Mouse (Mus musculus): ENCODE measurements at regions not wholly inside any gene's neighbourhood (a gene's known extent, or its start where the extent isn't known, plus 50 kb on each side); places are given as distances from the start of the nearest gene placed in this dataset.

DNA sequence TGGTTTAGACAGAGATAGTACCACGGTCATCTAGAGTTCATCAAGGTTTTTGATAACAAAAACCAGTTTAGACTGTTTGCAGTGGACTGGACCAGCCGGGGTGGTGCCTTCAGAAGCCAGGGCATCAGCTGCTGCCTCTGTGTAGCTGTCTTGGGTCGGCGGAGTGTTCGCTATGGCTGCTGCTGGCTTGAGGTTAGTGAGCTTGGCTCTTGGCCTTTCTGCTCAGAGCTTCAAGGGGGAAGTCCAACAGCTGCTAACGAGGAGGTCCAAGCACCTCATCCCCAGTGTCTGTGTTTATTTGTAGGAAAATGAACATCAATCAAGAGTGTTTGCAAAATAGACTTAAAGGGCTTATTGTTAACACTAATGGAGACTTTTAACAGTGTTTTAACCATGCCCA lies 198.2 kb downstream of the Cxcl12 start:
- Histone ChIP-seq H3K4me3 (ENCODE audit: low read depth, low read length) (no peak overlapping the region), H3K4me1 (ENCODE audit: insufficient read depth, low read length) (no peaks in the 10 kb centered on the region), H3K27ac (ENCODE audit: low read depth, low read length) (no peak overlapping the region), H3K4me2 (ENCODE audit: low read depth, low read length, poor library complexity, severe bottlenecking) (no peak overlapping the region), H3K9ac (replicated peaks; ENCODE audit: low read length, poor library complexity, severe bottlenecking) (no peak overlapping the region), H3K36me3 (ENCODE audit: insufficient read depth, low read length) (no peaks in the 10 kb centered on the region), H3K9me3 (ENCODE audit: low read length) (no peaks in the 10 kb centered on the region), H3K27me3 (ENCODE audit: insufficient read depth, low read length) (no peaks in the 10 kb centered on the region)
- ATAC-seq (ENCODE audit: low FRiP score), result no peak
- no peak for DNase-seq (ENCODE audit: low spot score)
- 89% methylated on average over 6 of the region's 6 CpGs for WGBS
- TF ChIP-seq CTCF (IDR thresholded peaks at IDR 0.05), result no peak

DNA sequence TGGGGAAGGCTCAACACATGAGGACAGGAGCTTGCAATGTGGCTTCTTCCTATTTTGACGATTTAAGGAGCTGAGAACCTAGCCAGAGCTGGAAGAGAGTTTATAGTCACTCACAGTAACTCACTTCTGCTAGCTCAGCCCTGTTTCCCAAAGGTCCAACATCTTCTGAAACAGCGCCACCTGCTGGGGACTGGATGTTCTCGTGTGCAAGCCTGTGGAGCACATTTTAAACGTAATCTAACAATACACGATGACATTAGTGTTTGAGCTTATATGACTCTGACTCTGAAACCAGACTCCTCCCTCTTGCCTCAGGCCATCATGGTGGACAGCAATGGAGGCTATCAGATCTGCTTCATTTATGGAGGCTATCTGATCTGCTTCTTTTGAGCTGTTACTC lies 207.7 kb downstream of the Cxcl12 start:
- Histone ChIP-seq H3K27me3 (ENCODE audit: insufficient read depth, low read length) (no peaks in the 10 kb centered on the region), H3K36me3 (ENCODE audit: insufficient read depth, low read length) (no peaks in the 10 kb centered on the region), H3K4me2 (ENCODE audit: low read depth, low read length, poor library complexity, severe bottlenecking) (no peak overlapping the region), H3K4me3 (ENCODE audit: low read depth, low read length) (no peak overlapping the region), H3K9me3 (ENCODE audit: low read length) (no peaks in the 10 kb centered on the region), H3K27ac (ENCODE audit: low read depth, low read length) (no peak overlapping the region), H3K4me1 (ENCODE audit: insufficient read depth, low read length) (no peaks in the 10 kb centered on the region), H3K9ac (replicated peaks; ENCODE audit: low read length, poor library complexity, severe bottlenecking) (no peak overlapping the region)
- DNase-seq (ENCODE audit: low spot score) (no peak), ATAC-seq (ENCODE audit: low FRiP score) (no peak)
- peak; percentile 35; the same call in 1 of the 2 replicates for TF ChIP-seq CTCF (IDR thresholded peaks at IDR 0.05)
- 95% methylated on average over 5 of the region's 5 CpGs for WGBS

DNA sequence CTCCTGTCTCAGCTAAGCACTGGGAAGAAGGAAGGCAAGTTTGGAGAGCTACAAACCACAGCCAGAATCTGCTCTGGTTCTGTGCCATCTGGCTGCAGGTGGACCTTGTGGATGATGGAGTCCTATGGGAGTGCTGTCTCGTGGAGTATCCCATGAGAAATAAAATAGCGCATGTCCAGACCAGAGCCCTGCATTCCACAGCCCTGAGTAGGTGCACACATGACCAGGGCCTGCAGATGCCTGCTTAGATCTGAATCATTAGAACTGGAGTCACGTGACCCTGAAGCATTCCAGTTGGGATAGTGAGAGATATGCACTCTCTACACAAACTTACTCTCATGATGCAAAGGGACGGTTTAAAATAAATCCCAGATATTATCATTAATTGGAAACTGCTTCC lies 211.6 kb downstream of the Cxcl12 start:
- Histone ChIP-seq H3K36me3 (ENCODE audit: insufficient read depth, low read length) (no peaks in the 10 kb centered on the region), H3K9ac (replicated peaks; ENCODE audit: low read length, poor library complexity, severe bottlenecking) (no peak overlapping the region), H3K9me3 (ENCODE audit: low read length) (no peaks in the 10 kb centered on the region), H3K4me2 (ENCODE audit: low read depth, low read length, poor library complexity, severe bottlenecking) (no peak overlapping the region), H3K4me1 (ENCODE audit: insufficient read depth, low read length) (no peaks in the 10 kb centered on the region), H3K27ac (ENCODE audit: low read depth, low read length) (no peak overlapping the region), H3K27me3 (ENCODE audit: insufficient read depth, low read length) (no peaks in the 10 kb centered on the region), H3K4me3 (ENCODE audit: low read depth, low read length) (no peak overlapping the region)
- no peak for ATAC-seq (ENCODE audit: low FRiP score)
- 88% methylated on average over 4 of the region's 4 CpGs for whole genome bisulfite sequencing
- TF ChIP-seq CTCF (IDR thresholded peaks at IDR 0.05), result no peak
- DNase-seq (ENCODE audit: low spot score), result no peak

DNA sequence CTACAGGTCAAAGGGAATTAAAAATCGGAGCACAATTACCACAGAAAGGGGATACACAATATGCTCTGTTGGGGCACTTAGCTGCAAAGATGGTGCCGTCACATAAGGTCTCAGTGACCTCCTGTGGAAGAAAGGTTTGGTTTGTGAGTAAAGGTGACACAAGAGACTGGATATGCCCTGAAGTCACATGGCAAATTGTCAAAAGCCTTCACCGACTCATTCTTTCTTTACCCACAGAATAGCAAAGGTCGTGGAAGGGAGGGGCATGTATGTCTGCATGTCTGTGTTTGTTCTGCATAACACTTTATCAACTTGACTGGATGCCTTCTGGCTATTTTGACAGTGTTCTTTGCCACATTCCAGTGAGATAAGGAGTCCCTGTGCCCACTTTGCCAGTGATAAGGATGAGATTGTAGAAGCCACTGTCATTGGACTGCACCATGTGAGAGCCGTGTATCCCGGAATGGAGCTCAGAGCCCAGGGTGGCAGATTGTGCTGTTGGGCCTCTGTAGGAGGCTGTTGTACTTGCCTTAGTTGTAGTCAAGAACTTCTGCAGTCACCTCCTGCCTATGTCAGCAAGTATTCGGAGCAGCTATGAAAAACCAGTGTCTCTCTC lies 222.0 kb downstream of the Cxcl12 start:
- H3K9me3 ChIP-seq (ENCODE audit: low read length), result no peaks in the 10 kb centered on the region
- no peak for TF ChIP-seq CTCF (IDR thresholded peaks at IDR 0.05)
- no peaks in the 10 kb centered on the region for H3K4me1 ChIP-seq (ENCODE audit: insufficient read depth, low read length)
- no peaks in the 10 kb centered on the region for H3K27me3 ChIP-seq (ENCODE audit: insufficient read depth, low read length)
- H3K36me3 ChIP-seq (ENCODE audit: insufficient read depth, low read length), result no peaks in the 10 kb centered on the region
- ATAC-seq (ENCODE audit: low FRiP score) (no peak), DNase-seq (ENCODE audit: low spot score) (no peak)
- no peak overlapping the region for H3K4me3 ChIP-seq (ENCODE audit: low read depth, low read length)
- 88% methylated on average over 7 of the region's 7 CpGs for WGBS
- no peak overlapping the region for H3K9ac ChIP-seq (replicated peaks; ENCODE audit: low read length, poor library complexity, severe bottlenecking)
- no peak overlapping the region for H3K27ac ChIP-seq (ENCODE audit: low read depth, low read length)
- no peak overlapping the region for H3K4me2 ChIP-seq (ENCODE audit: low read depth, low read length, poor library complexity, severe bottlenecking)

DNA sequence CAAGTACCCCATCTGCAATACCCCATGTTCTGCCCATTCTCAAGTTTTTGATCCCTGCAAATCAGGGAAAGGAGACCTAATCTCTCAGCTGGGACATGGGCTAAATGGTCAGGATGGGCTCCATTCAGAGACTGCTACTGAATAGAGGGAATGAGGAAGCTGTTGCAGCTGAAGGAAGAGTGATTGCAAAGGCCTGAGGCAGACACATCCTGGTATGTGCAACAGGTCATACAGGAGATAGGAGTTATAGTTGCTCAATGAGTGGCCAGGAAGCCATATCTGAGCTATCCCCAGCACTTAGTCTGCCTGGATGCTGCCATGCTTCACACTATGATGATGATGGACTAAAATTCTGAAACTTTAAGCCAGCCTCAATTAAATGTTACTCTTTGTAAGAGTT lies 225.1 kb downstream of the Cxcl12 start:
- ATAC-seq (ENCODE audit: low FRiP score), result no peak
- H3K36me3 ChIP-seq (ENCODE audit: insufficient read depth, low read length), result no peaks in the 10 kb centered on the region
- no peak for TF ChIP-seq CTCF (IDR thresholded peaks at IDR 0.05)

DNA sequence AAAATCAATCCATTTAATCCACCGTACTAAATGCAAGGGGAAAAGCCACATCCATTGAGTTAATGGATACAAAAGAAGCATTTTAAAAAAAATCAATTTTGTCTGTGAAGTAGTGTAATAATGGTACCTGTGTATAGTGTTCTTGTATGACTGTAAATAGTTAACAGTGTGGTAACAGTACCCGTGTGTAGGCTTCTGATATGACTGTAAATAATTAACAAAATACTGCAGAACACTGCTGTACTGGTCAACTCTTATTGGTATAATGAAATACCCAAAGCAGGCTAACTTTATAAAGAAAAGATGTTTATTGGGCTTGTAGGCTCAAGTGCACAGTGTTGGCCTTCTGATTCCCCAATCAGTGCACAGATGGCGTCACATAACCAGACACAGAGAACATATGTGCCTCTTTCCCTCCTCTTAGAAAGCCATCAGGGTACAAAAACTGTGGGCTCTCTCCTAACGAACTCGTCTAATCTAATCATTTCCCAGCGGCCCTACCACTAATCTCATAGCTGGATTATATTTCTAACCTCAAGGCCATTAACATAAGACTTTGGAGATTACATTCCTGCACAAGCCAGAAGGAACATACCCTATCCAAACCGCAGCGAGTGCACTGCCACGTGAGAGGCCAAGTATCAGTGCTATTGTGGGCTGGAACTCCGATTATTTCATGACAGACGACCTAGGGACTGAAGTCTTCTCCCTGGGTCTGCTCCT lies 237.4 kb downstream of the Cxcl12 start:
- 83% methylated on average over 11 of the region's 11 CpGs for WGBS
- Histone ChIP-seq H3K27me3 (ENCODE audit: insufficient read depth, low read length) (no peaks in the 10 kb centered on the region), H3K4me3 (ENCODE audit: low read depth, low read length) (no peak overlapping the region), H3K36me3 (ENCODE audit: insufficient read depth, low read length) (no peaks in the 10 kb centered on the region), H3K27ac (ENCODE audit: low read depth, low read length) (no peak overlapping the region), H3K9me3 (ENCODE audit: low read length) (no peaks in the 10 kb centered on the region), H3K9ac (replicated peaks; ENCODE audit: low read length, poor library complexity, severe bottlenecking) (no peak overlapping the region), H3K4me1 (ENCODE audit: insufficient read depth, low read length) (0 out of 2 replicates have a peak, but pooled peaks cover 2% of the 10 kb centered on the region), H3K4me2 (ENCODE audit: low read depth, low read length, poor library complexity, severe bottlenecking) (no peak overlapping the region)
- DNase-seq (ENCODE audit: low spot score) (no peak), ATAC-seq (ENCODE audit: low FRiP score) (no peak)
- no peak for TF ChIP-seq CTCF (IDR thresholded peaks at IDR 0.05)

More for the DNA sequence above, 225.1 kb downstream of the Cxcl12 start:
- Histone ChIP-seq H3K27me3 (ENCODE audit: insufficient read depth, low read length) (no peaks in the 10 kb centered on the region), H3K9ac (replicated peaks; ENCODE audit: low read length, poor library complexity, severe bottlenecking) (no peak overlapping the region), H3K9me3 (ENCODE audit: low read length) (no peaks in the 10 kb centered on the region), H3K27ac (ENCODE audit: low read depth, low read length) (no peak overlapping the region), H3K4me1 (ENCODE audit: insufficient read depth, low read length) (no peaks in the 10 kb centered on the region), H3K4me2 (ENCODE audit: low read depth, low read length, poor library complexity, severe bottlenecking) (no peak overlapping the region), H3K4me3 (ENCODE audit: low read depth, low read length) (no peak overlapping the region)
- no peak for DNase-seq (ENCODE audit: low spot score)
